Mouse (Mus musculus) forelimb bud, embryonic 11.5 days (tissue): ENCODE measurements around the gene Mrgprf.

Experiments
- DNase-seq: peaks from one replicate; pipeline ENCODE4 v3.0.0-alpha.2; 2012; ENCODE audit warnings: low read depth, low spot score

Mrgprf gene

DNA sequence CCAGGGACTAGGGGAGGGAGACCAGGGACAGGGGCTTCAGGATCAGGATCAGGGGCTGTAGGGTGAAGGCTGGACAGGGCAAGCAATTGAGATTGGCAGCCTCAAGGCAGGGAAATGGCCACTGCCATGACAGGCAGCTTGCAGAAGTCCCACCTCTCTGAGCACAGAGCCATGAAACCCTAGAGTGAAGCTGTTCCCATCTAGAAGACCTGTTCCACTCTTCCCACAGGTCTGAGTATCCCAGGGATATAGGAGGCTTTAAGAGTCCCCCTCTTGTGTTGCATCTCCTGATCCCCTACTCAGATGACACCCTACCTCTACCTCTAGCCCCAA lies 346 bp downstream of the Mrgprf start:
- DNase-seq, result no peak

DNA sequence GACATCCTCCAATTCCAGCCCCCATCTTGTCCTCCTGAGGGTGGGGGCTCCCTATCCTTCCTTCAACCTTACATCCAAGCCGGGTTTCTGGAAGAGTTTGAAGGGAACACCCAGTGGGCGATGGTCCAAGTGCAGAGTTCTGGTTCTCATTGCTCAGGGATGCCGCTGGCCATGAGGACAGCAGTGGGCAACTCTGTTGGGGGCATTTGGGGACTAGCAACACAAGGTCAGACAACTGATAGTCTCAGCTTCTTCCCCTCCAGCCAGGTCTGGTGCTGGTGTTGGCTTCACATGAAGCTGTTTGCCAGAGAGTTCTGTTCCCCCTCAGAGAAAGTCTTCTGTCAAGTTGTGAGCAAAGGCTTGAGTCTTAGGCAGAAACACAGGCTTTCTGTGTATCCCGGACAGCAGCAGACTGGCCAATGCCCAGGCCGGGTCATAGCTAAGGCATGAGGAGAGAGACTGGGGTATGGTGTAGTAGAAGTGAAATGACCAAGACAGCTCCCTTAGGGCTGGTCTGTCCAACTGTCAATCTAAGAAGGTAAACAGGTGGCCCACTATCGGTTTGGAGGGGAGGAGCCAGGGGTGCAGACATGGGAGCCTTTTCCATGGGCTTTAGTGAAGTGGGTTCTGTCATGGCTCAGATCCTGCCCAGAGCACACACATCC lies 845 bp downstream of the Mrgprf start:
- DNase-seq, result no peak

DNA sequence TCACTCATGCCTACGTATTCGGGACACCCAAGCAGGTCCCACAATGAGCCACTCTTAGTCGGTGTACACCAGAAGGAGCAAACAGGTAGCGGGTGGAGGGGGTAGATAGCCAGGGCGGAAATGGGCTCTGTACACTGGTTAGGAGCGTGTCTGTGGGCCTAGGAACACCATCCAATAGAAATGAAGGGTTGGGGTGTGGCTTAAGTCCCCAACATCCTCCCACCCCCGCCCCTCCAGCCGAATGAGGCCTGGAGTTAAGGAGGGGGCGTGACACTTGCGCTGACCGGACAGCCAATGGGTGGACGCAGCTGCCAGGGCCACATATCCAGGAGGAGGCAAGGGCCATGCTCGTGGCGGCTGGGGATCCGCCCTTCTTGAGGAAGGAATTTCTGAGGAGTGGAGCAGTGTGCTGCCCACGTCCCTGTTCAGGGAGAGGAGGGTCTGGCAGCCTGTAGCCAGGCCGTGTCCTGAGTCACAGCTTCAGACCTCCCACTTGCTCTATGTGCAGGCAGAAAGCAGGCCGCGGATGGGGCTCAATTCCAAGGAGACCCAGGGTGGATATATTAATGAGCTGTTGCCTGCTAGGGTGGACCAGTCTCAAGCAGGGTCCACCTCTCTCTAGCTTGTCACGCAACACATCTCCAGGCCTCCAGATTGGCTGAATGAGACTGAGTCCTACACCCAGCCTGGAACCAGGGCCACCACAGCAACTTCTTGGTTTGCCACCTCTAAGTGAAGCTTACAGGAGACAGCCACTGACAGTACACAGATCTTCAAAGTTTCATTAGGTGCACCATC lies 2.1 kb downstream of the Mrgprf start:
- DNase-seq, result peak; percentile 78

DNA sequence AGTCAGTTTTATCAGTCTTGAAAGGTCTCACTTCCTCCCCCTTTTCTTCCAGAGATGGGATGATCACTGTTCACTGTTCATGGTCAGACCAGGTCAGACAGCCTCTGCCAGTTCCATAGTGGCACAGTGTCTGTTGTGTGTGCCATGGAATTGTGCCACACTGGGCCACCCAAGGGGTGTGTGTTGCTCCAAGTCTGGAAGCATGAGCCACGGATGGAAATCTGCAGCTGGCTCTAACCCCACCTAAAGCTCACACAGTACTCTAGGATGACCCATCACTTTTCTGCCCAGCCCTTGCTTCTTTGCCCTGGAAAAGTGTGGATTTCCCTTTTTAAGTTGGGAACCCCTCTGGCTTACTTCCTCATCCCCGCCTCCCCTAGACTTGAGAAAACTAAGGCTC lies 3.5 kb downstream of the Mrgprf start:
- DNase-seq, result no peak

DNA sequence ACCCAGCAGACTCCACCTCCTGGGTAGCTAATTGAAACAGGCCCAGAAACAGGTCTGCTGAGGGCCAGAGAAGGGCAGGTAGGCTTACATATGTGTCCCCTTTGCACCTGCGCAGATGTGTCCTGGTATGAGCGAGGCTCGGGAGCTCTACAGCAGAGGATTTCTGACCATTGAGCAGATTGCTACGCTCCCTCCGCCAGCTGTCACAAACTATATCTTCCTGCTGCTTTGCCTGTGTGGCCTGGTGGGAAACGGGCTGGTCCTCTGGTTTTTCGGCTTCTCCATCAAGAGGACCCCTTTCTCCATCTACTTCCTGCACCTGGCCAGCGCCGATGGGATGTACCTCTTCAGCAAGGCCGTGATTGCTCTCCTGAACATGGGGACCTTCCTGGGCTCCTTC lies 7.0 kb downstream of the Mrgprf start:
- DNase-seq, result no peak

DNA sequence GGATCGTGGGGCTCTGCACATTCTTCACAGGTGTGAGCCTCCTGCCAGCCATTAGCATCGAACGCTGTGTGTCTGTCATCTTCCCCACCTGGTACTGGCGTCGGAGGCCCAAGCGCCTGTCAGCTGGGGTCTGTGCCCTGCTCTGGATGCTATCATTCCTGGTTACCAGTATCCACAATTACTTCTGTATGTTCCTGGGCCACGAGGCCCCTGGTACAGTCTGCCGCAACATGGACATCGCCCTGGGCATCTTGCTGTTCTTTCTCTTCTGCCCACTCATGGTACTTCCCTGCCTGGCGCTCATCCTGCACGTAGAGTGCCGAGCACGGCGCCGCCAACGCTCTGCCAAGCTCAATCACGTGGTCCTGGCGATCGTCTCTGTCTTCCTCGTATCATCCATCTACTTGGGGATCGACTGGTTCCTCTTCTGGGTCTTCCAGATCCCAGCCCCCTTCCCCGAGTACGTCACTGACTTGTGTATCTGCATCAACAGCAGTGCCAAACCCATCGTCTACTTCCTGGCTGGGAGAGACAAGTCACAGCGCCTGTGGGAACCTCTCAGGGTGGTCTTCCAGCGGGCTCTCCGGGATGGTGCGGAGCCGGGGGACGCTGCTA lies 7.5 kb downstream of the Mrgprf start:
- no peak for DNase-seq

DNA sequence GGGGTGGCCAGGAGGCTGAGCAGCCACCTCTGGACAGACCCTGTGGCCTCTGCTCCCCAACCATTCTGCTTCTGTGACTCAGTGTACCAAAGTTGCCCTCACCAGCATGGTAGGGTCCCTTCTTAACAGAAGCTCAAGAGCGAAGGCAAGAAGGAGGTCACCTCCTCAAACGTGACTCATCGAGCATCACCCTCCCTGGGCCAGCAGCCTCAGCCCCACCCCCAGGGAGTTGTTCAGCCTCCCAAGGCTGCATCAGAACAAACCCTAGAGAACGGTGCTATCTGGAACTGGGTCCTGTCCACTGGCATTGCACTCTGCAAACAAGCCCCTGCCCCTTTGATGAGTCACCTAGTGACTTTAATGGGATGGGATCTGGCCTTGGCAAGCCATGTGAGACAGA lies 8.2 kb downstream of the Mrgprf start:
- DNase-seq, result no peak

DNA sequence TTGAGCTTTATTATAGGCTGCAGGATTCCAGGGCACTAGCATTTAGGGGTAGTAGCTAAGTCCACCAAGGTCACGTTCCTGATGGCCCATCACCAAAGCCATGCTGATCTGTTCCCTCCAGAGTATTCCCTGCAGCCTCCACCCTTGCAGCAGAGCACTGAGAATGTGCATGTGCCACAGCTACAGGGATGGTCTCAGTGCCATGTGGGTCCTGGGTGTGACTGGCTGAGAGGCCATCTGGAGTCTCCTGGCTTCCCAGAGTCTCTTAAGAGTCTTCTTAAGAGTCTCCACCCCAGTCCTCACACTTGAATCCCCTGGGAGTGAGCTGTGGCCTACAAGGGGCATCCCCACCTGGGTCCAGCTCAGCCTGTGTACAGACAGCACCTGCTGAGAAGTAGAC lies 9.2 kb downstream of the Mrgprf start:
- no peak for DNase-seq

DNA sequence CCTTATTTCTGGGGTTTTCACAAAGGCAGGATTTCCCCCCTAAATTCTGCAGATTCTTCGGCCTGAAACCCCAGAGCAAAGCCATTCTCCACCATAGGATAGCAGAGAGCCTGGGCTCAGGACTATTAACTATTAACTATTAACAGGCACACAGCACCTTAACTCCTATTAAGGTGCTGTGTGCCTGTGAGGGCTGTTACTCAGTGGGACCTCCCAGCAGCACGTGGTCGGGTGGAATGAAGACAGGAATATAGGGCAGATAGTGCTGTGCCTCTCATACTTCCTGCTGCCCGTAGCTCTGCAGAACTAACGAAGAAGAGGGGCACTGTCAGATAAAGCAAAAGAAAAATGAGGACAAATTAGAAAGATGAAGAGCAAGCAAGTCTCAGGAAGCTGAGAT lies 9.9 kb downstream of the Mrgprf start:
- DNase-seq, result no peak

DNA sequence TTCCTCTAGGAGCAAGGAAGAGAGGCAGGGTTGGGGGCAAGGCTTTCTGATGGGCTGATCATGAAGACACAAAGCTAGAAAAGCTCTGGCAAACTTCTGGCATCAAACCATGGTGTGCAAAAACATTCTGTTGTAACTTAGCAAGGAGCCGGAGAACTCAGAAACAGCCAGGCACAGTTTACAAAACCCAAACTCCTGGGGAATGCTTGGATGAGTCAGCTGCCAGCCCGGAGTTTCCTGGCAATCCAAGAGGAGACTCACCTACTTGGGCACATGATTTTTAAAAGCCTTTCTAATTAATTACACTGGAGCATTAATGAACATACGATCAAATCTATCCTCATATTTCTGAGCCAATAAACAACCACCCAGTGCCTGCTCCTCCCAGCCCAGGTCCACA lies 11.5 kb downstream of the Mrgprf start:
- DNase-seq, result no peak

DNA sequence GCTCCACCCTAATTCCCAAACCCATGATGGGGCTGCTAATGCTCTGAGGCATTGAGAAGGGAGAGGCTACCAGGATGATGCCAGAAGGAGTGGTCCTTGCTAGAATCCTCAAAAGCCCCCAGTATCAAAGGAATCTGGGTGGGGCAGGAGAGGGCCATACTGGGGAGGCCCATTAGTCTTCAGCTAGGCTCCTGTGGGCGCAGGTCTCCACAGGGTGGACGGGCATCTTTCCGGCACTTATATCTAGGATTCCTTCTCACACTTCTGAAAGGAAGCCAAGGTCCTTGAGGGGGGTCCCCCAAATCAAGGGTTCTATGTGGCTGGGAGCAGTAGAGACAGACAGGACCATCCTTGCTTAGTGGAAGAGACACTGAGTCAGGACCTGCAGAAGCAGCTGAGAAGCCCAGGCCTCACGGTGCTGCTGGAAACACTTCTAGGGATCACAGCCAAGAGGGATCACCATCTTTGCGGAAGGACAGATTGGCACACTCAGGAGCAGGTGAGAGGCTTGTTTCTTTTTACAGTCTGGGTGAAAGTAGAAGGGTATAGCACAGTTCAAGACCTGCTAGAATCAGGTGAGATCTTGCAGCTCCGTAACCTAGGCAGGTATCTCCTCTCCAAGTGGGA lies 14.3 kb downstream of the Mrgprf start, which contains the start of gene Mrgprd:
Gene Mrgprd (plus strand): TSS at position 51 of the 627 bp plus-strand sequence.
- DNase-seq, result no peak

DNA sequence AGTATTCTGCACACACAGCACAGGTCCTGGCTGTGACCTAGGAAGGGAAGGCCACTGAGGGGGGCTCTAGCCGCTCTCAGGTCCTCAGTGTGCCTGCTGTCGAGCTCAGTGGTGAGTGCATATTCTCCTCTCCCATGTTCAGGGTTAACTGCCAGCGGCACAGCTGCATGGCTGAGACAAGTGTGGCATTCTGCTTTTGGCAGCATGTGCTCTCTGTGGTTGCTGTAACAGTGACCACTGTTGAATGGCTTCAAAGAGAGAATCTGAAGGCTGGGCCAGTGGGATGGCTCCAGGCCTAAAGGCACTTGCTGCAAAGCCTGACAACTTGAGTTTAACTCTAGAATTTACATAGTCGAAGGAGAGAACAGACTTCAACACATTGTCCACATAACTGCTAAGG lies 16.9 kb downstream of the Mrgprf start:
- no peak for DNase-seq

DNA sequence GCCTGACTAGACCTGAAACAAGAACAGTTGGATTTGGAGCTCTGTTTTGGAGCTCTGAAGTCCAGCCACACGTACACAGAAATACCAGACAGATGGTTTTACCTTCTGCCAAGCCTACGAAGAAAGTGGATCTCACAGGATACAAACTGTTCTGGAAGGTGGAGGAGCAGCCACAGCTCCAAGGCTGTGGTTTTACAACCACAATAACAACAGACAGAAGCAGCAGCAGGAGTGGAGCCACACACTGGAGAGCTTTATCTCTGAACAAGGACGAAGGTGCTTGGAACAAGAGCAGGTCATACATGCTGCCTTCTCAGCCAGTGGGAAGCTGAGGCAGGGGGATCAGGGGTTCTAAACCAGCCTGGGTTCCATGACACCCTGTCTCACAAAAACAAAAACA lies 18.9 kb downstream of the Mrgprf start:
- DNase-seq, result no peak

DNA sequence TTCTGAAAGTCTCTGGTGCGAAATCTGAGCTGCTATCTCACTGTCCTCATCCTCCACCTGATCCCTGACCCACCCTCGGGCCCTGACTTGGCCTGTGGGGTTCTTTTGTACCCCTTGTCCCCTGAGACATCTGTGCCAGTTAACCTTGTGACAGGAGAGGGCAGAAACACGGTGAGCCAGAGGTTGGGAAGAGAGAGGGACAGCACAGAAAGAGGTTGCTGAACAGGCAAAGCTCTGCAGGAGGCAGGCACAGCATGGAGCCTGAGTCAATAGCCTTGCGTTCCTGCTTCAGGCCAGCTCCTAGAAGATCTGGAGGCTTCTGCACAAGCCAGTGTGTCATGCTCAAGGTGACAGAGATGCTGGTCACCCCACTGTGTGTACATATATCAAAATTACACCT lies 23.0 kb downstream of the Mrgprf start:
- no peak for DNase-seq

DNA sequence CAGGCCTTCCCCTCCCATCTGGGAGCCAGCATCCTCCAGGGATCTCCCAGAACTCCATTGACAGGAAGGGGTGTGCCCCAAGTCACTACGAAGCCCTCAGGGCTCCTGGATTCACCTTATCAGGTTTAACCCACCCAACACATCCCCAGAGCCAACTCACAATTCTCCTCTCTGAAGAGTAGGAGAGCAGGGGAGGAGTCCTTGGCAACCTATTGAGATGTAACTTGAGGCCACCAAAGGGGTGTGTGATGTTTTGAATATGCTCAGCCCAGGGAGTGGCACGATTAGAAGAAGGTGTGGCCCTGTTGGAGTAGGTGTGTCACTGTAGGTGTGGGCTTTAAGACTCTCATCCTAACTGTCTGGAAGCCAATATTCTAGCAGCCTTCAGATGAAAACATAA lies 25.1 kb downstream of the Mrgprf start:
- no peak for DNase-seq

DNA sequence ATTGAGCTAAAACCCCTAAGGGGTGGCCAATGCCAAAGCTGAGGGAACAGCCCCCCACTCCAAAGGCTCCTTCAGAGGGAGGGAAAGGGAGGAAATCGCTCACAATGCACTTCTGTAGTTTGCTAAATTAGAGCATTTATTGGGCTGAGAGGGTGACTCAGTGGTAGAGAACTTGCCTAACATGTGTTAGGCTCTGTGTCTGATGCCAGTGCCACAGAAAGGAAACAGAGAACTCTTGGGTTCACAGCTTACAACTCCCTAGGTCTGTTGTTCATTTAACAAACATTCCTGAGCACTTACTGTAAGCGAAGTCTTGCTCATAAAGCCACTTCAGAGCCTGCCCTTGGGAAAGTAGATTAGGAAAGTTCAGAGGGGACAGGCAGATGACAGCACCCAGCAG lies 29.4 kb downstream of the Mrgprf start:
- no peak for DNase-seq

DNA sequence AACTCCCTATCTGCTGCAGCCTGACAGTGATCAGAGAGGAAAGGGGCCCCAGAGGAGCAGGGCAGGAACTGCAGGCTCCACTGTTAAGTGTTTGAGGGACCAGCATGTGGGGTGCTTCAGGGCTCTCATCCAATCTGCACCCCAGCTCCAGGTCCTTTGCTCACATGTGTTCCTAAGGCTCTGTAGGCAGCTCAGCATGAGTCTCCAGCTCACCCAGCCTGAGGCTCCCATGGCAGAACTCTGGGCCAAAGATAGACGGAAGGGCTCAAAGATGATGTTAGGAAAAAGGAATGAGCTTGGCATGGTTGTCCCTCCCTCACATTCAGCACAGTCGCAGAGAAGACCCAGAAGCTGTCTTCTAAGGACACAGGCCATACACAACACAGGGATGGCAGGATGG lies 30.0 kb downstream of the Mrgprf start:
- no peak for DNase-seq

DNA sequence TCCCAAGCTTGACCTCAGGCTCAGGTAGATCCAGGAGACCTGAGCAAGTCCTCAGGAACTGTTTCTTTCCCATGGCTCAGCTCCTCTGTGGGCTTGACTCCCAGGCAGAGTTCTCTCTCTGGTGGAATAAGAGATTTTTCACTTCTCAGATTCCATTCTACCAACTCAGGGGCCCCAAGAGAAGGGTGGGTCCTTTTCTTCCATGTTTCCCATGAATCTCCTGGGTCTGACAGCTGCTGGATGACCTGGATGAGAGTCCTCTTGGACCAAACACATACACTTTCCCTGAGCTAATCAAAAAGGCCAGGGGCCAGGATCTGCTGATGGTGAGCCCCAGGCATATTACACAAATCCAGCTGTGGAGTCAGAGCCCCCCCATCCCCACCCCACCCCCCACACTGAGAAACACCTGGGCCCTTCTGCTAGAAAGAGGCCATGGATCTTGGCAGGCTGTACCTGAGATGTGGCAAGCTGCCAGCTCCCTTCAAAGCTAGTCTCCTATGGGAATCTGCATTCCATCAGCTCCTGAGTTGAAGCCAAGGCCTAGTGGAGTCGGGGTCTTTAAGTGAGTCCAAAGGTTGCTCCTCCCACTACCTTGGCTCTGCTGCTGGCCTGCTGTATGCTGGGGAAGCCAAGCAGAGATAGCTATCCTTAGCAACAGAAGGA lies 31.9 kb downstream of the Mrgprf start:
- no peak for DNase-seq

DNA sequence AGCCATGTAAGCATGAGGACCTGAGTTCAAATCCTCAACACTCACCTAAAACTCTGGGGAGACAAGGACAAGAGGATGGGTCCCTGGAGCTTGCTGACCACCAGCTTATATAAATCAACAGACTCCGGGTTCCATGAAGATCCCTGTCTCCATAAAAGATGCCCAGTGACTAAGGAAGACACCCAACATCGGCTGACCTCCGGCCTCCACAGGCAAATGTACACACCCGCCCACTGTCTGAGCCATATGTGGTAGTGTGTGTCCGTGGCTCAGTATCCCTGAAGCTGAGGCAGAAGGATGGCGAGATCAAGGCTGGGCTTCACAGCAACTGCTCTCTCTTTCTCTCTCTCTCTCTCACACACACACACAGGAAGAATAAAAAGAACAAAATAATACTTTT lies 33.3 kb downstream of the Mrgprf start:
- no peak for DNase-seq

DNA sequence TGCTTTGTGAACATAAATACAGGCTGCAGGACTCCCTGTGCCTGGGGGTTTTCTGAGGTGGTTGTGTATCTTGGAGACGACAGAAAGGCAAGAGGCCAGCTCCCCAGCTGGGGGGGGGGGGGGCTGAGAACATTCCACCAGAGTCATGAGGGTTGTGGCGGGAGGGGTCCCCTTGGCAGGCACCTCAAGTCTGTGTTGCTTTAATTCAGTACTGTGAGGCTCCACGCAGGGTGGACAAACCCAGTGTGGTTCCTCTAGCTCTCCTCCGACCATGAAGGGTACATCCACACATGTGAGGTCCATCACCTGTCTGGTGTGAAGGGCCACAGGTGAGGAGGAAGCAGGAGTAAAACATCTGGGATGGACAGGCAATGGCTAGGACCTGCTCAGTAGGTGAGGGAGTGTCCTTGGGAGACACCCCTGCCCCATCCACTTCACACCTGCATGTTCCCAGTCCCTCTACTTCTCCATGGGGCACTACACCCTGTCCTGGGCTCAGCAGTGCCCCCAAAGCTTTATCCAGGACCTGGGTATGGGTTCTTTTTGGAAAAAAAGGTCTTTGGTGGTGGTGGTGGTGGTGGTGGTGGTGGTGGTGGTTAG lies 33.9 kb downstream of the Mrgprf start:
- DNase-seq, result no peak

DNA sequence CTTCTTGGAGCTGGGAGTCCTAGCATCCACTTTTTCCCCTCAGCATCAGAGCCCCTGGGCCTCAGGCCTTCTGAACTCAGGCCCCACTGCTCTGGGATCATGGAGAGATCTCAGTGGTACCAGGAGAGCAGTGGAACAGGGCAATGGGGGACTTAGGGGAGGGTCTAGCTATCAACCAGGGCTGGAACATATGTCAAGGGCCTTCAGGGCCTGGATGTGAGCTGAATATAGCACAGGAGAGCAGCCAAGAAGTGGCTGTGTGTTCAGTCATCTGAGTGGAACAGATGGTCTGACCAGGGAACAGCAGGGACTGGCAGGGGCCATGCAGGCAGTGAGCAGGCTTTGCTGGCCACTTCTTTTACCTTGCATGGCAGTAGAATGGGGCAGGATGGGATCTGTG lies 34.6 kb downstream of the Mrgprf start:
- no peak for DNase-seq
